Mouse (Mus musculus): ENCODE results near the gene Cadps.

Cadps gene

DNA sequence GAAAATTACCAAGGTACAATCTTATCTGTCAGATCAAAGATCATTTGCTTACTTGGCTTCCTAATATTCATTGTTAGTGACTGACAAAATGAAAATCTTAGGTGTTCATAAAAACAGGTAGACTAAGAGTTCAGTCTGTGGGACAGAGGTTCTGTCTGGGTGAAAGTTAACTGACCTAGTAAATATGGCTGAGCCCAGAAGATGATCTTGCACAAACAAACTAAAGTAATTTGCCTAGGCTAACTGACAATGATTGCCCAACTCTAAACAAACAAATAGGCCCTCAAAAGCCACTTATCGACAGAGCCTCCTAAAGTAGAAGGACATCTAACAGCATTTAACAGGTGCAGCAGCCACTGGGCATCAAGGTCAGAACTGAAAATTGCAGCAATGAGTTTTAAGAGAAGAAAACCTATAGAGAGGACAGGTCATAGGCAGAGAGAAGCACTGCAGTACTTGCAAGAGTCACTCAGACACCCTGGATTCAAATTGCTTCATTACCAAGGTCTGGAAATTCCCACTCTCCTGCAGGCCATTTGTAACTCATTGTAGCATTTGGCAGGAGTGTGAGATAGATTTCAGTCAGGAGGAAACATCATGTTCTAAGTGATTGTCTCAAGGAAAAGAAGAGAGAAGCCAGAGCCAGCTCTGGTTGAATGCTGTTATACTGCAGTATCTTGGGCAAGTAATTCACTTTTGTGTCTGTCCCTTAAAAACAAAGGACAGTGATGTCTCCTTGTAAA, 100.3 kb downstream of the Cadps start:
- DNase-seq (ENCODE audit: low spot score), result no peak

DNA sequence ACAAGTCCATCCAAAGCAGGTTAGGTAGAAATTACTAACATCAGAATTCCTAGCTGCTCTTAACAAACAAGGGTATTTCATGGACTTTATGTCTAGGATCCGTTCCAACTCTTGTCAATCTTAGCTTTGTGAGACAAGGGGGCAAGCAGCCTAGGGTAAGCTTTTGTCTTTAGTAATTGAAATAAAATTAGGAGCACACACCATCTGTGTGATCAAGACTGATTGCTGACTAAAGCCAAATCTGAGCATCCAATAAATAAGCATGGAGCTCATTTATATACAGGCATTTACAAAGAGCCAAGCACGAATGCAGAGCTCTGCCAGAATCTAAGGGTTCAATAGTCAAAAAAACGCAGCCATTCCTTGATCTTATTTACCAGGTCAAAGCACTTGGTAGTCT, 104.1 kb downstream of the Cadps start:
- no peak for DNase-seq (ENCODE audit: low spot score)

DNA sequence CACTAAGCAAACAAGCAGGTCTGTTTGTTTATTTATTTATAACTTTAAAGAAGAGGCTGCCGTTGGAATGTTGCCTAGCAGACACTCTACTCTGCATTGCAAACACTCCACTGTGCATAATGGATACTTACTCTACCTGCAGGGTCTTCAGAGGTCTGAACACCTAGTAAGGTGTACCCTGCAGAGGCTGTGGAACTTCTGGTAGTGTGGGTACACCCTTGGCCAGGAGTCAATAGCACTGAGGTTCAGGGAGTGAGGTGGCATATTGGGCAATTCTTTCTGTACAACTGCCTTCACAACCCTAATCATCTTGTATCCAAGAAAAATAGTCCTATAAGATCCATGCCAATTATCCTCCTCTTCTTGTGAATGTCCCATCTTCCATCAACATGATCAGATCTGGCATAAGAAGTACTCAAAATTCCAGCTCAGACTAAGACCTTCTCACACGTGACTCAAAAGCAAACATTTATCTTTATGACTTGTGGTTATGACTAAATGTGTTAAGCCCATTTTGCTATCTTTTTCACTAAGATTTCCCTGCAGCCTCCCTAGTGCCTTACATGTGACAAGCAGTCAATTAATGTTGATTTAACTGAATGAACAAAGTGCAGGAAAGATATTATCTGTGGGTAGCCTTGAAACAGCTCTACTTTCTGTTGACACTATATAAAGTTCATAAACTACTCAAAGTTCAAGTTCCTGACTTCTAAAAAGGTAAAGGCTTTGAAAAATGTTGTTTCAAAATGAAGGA, 106.8 kb downstream of the Cadps start:
- DNase-seq (ENCODE audit: low spot score), result no peak

DNA sequence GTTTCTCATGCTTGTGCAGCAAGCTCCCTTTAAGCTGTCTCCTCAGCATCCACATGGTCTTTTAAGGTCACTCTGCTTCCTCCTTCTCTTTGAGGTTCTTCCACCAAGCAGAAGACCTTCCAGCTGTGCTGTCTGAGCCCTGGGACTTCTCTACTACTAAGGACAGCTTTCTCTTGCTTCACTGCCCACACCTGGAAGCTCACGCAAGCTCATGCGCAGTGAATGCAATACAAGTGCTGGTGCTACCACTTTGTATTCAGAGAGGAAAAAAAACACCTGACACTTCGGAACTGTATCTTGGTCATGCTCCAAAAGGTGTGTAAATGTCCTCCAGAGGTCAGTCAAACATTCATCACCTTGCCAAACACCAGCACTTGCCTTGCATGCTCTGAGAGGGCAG, 115.5 kb downstream of the Cadps start:
- no peak for DNase-seq (ENCODE audit: low spot score)

DNA sequence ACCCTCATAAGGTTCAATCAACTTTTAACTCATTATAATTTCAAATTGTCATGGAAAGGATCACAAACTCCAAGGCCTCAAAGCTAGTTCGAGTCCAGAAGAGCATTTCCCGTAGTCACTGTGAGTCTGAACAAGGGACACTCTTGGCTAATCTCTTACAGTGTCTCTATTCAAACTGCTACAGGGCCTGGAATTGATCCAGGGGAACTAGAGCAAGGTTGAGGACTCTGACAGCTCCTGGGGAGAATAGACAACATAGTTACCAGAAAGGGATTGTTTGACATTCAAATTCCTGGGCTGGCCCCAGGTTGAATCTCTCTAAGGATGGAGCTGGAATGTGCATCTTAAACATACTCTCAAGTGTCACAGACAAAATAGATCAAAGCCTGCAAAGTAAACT, 118.4 kb downstream of the Cadps start:
- no peak for DNase-seq (ENCODE audit: low spot score)

DNA sequence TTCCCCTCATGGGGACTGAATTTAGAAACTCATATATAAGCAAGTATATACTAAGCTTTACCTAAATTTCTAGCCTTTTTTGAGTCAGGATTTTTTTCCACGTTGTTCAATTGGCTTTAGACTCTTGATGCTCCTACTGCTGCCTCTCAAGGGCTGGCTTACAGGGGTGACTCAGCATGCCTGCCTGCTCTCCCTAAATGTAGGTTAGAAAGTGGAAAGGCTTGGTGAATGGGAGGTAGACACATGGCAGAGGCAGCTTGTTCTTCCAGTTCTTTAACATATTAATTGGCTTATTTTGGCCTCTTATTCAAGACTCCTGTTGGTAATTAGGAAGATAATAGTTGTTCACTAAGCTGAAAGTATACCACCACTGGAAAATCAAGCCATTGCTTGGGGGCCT, 132.7 kb downstream of the Cadps start:
- DNase-seq (ENCODE audit: low spot score), result no peak

DNA sequence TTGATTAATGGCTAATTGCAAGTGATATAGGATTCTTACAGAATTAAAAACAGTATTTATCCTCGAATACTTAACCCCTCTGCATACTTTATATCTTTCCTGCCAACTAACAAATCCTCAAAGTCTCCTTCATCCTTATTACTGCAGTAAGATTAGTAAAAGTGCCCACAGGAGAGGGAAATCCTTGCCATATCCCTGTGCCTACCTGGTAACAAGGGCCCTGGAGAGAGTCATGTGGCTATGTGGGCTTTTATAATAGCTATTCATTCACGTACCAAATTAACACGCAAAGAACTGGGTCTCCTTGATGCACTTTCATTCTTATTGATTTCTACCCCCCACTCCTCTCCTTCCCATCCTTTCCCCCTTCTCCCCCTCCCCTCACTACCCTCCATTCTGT, 137.9 kb downstream of the Cadps start:
- DNase-seq (ENCODE audit: low spot score), result no peak

DNA sequence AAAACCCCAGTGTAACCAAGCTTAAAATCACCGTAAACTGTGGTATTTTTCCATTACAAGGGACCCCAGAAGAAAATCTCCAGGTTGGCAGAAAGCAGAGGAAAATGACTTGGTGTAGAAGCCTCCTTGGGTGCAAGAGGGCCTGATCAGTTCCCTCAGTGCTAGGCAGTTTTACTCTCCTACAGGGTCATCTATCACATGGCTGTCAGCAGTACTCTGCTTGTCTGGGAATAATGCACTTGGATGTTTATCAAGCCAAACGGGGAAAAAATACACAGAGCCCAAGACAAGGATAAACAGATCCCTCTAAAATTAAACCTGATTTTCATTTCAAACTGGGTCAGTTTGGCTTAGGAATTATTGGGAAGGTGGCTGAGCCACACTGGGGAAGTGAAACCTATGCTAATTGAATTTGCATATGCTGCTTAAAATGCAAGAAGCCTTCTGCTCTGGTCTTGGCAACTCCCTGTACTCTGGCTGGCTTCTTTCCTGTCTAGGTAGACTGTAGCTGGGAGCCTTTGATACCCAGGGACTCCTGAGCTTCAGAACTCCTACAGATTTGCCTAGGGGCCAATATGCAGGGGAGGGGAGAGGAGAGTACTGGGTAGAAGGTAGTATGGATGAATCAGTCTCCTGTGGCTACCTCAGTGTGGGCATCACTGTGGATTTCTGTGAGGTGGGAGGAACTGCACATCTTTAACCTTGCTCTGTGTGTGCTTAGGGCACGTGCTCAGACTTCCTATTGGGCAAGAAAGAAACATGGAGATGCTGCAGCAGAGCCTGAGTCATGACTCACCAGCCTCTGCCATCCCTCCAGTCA, 141.8 kb downstream of the Cadps start:
- DNase-seq (ENCODE audit: low spot score), result no peak

DNA sequence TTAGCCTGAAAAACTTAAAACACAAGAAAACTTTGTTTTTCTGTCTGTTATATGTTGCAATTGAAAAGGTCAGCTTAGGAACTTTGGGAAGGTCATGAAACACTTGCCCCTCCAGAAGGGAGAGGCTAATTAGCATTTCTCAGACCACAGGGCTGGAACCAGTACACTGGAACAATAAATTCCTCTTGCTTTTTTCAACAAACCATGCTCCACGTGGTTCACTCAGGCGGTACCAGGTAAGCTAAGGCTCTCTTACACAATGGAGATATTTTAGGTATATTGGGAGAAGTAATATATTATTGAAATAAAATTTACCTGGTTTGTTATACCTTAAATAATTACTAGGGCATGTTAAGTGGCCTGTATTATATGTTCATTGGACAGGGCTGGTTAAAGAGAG, 161.4 kb downstream of the Cadps start:
- no peak for DNase-seq (ENCODE audit: low spot score)

DNA sequence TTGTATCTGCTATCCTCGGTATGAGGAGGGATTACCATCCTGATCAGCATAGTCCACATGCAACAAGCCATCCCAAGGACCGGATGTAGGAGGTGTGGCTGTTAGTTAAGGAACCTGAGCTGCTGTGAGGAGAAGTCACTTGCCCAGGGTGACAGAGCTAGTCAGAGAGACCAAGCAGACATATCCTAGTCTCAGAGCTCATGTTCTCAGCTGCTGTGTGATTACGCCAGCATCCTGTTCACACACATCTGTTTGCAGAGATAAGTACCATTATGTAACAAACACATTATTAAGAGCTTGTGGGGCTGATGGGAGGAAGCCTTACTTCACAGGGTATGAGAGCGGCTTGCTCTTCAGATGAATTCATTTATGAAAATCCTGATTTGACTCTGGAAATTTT, 165.5 kb downstream of the Cadps start:
- DNase-seq (ENCODE audit: low spot score), result no peak

DNA sequence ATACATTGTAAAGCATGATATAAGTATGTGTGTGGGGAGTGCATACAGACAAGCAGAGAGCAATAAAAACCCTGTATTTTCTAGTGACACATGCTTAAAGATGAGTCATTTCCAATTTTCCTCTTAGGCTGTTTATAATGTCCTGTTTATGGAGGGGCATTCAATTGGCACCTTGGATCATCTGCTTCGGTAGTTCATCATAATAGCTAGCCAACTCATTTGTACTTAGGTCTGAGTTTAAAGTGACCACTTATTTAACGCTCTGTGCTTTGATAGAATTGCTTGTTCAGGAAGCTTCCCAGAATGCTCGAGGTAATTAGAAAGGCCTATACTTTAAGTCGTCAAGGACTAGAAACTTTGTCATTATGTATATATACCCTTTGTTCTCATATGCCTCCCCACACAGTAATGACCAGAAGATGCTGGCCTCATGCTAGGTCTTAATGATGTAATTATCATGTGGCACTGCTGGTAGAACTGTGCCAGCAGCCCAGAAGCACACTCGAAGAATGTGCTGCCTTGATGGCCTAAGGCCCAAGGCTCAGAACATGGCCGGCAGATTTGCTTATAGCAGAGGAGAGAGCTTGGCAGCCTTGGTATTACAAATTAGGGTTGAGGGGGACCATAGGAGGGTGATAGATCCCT, 179.9 kb downstream of the Cadps start:
- peak; percentile 52 for DNase-seq (ENCODE audit: low spot score)

DNA sequence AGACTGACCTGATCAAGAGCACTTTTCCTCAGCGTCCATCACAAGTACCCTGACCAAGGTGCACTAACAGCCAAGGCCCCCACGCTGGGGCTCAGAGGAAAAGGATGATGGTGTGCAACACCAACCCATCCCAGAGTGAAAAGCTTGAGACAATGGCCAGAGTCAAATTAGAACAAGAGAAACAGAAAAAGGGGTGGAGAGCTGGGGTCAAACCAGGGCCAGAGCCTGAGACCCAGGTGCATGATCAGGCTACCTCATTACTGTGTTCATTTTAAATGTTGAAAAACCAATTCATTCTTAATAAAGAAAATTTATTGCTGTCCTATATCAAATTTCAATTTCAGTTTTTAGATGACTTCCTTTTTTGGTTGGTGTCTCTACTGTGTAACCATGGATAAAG, 184.1 kb downstream of the Cadps start:
- no peak for DNase-seq (ENCODE audit: low spot score)

DNA sequence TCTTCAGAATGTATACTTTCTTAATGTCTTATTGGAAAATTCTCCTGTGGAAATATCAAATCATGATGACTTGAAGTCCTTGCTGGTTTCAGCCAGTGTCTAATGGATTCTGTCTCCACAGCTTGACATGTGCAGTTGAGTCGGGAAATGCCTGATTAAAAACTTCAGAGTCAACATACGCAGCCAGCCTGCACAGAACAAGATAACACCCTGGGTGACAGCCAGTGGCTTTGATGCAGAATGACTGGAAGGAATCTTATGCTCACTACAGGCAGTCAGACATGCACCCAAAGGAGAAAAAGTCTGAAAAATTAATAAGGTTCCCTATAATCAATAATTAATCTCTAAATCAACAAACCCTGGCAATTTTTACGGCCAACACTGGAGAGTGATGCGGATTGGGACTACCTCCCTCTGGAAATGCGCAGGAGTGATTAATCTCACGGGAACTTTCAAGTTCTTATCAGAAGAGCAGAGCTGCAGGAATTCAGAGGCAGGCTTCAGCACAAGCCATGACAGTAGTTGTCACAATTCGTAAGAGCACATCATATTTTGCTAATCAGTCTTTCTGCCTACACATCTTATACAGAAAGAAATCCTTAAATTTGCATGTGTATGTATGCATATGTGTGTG, 185.6 kb downstream of the Cadps start:
- DNase-seq (ENCODE audit: low spot score), result no peak

DNA sequence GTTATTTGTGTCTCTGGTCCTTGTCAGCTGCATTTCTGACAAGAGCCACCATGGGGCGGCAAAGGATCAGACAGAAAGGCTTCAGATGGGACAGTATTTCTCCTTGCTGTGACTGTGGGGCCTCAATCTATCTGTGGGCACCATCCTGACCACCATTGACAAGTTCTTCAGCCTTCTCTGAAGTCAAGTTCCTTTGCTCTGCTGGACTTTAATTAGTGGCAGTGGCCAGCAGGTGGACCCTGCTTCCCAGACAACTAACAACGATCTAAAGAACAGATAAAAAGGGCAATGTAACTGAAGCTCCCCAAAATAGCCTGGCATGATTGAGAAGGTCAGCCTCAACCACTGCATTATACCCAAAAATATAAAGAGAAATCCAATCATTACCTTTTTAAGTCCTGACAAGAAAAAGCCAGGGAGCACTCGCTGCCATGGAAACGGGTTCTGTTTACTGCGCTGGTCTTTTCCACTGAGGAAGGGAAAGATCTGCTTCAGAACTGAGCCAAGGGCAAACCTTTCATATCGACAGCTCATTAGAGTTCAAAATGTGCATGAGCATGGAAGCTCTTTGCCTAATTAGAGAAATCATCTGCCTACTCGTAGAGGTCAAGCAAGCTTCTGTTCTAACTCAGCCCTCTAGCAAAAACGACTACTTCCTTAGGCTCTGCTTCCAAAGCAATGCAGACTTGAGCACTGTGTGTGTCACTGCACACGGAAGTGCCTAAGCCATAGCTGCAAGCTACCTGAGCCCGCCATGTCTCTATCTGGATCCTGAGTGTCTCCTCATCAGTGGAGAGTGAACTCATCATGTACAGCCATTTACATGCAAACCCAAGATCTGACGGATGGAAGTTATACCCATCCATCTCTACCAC, 198.4 kb downstream of the Cadps start:
- peak; percentile 60 for DNase-seq (ENCODE audit: low spot score)

DNA sequence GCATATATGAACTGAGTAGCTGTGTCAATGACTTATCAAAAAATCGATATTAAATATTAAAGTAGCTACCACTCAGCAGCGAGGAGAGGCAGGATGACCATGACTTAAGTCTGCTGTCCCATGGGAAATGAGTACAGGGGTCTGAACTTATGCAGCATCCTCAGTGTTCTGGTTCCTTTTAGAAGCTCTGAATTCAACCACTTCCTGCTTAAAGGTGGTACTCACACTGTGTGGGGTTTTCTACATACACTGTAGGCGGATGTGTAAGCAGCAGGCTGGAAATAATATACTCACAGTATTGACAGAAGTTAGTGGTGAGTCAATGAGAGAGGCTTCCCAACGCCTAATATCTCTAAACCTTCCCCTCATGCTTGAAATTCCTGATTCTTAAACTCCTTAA, 215.9 kb downstream of the Cadps start:
- no peak for DNase-seq (ENCODE audit: low spot score)

DNA sequence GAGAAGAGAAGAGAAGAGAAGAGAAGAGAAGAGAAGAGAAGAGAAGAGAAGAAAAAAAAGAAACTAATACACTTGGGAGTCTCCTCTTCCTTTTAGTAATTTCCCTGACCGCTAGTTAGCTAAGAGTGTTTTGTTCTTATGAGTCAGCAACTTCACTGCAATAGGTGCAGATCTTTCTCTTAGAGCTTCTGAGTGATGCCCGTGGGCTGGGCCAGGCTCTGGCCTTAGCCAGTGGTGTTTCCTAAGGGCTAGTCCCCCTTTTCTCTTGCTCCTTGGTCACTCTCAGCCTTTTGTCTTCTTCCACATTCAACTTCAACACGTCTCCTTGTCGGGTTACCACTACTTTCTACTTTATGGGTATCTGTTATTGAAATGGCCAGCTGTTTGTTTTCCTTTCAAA, 216.7 kb downstream of the Cadps start:
- no peak for DNase-seq (ENCODE audit: low spot score)

DNA sequence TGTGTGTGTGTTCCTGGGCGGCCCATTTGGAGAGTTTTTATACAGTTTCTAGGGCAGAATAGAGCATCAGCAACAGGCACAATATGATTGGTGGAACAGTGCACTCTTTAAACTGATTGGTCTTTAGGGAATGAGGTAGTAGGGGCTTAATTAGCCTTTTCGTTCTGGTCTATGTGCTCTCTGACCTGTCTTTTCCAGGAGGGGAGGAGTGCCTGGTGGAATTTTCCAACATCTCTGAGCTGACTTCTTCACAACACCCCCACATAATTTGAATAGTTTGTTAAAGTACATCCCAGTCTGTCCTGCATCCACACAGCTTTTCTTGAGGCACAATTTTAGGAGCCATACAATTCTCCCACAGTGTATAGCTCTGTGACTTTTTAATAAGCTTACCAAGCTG, 220.8 kb downstream of the Cadps start:
- DNase-seq (ENCODE audit: low spot score), result no peak

DNA sequence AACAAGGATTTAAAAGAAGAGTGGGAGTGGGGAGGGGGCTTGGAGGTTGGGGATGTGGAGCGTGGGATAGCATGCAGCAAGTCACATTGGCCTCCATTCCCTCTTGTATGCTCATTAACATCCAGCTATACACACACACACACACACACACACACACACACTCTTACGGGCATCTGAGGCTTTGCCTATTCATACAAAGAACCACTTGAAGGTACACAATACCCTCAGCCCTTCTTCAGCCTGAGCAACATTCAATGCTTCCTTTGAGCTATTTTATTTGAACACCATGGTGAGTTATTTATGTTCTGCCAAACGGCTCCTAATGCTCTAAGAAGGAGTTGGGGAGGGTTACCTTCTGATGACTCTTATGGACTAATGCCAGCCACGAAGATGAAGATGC, 227.6 kb downstream of the Cadps start:
- DNase-seq (ENCODE audit: low spot score), result no peak

DNA sequence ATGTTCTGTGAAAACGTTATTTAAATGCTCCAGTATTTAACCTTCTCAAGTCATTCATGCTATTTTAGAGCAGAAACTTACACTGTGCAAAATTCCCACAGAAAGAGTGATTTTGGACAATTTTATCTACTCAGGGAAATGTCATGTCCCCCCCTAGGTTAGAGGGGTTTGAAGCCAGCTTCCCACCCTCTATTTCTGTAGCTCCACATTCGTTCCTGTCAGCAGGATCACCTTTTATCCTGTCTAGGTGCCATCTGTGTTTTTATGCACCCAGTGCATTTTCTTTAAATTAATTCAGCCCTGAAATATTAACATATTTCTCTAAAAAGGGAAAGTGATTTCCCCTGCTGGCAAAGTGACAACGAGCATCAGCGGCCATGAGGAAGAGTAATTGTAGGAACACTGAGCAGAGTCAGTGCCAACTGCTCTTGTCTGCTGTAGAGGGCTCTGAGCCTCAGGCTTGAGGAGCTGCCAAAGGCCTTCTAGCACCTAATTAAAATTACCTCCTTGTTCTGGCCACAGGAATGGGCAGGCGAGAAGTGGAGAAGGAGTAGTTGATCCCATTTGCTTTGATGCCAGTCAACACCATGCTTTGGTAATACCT, 230.3 kb downstream of the Cadps start:
- DNase-seq (ENCODE audit: low spot score), result no peak

DNA sequence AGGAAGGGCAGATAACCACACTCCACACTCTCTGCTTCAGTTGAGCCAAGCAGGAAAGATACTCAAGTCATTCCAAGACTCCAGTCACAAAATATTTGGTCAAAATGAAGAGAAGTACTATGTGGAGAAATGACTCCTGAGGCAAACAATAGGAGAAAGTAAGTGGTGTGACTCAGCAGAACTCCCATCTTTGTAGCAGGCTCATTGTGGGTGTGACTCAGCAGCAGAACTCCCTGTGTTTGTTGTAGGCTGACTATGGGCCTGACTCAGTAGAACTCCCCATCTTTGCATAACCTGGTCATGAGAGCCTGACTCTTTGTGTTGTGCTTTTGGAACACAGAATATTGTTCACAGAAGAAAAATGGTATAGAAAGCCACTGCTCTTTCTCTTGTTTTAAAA, 231.1 kb downstream of the Cadps start:
- no peak for DNase-seq (ENCODE audit: low spot score)

DNA sequence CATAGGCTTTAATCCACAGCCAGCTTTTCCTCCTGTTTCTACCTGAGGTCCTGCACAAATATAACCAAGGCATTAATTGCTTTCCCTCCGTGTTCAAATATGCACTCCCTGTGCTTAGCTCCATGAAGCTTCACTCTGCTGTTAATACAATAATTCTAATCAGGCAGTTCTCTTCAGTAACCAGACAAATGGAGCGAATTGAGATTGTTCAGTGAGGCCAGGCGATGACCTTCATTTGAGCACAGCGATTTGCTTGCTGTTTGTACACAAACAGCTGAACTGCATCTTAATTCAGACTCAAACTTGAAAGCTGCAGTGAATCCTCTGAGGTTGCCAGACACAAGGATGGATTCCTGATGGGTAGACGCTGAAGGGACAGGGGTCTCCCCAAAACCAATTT, 239.3 kb downstream of the Cadps start:
- DNase-seq (ENCODE audit: low spot score), result peak; percentile 62
